Mouse (Mus musculus) heart, adult 2 months (tissue): Measurements from ENCODE around the gene Rit1. TPM values are rescaled to one million over a fixed set of nuclear protein-coding genes. Genes with fewer than 3 reads are reported as not detected.

Experiments
- DNase-seq, 2 experiments: peaks; one replicate each; pipeline ENCODE4 v3.0.0; 2021
- H3K27ac ChIP-seq: fragments of 200-600 bp; 2 replicates; pipeline ENCODE4 v1.8.1; 2022
- H3K27me3 ChIP-seq: fragments of 200-500 bp; 2 replicates; pipeline ENCODE4 v1.6.1; 2012; ENCODE audit warnings: mild to moderate bottlenecking, low read length, inconsistent platforms, mixed read lengths; ENCODE audit not compliant: control insufficient read depth, insufficient read depth
- H3K36me3 ChIP-seq: fragments of 200-500 bp; 2 replicates; pipeline ENCODE4 v1.6.1; 2012; ENCODE audit warnings: low read length, inconsistent platforms; ENCODE audit not compliant: control insufficient read depth, insufficient read depth
- H3K4me1 ChIP-seq: fragments of 200-500 bp; 2 replicates; pipeline ENCODE4 v1.6.1; 2011; ENCODE audit warnings: low read length; ENCODE audit not compliant: control insufficient read depth, insufficient read depth
- H3K4me3 ChIP-seq: fragments of 200-600 bp; 2 replicates; pipeline ENCODE4 v1.8.1; 2022
- H3K79me2 ChIP-seq: fragments of 200-500 bp; replicated peaks from 2 replicates; pipeline ENCODE4 v1.6.1; 2012; ENCODE audit warnings: mild to moderate bottlenecking, inconsistent platforms, low read length, moderate library complexity, mixed read lengths; ENCODE audit not compliant: control insufficient read depth, insufficient read depth
- H3K9ac ChIP-seq: fragments of 200-500 bp; 2 replicates; pipeline ENCODE4 v1.6.1; 2012; ENCODE audit warnings: low read depth, mild to moderate bottlenecking, control low read depth, inconsistent platforms, low read length, mixed read lengths
- CTCF ChIP-seq: fragments of 200-600 bp; IDR thresholded peaks from 2 replicates; pipeline ENCODE4 v1.8.1; 2022; ENCODE audit warnings: antibody characterized with exemption, mild to moderate bottlenecking, moderate library complexity
- EP300 ChIP-seq: fragments of 200-500 bp; IDR thresholded peaks from 2 replicates; pipeline ENCODE4 v1.6.1; 2011; ENCODE audit warnings: low read depth, low read length, control low read depth; ENCODE audit not compliant: insufficient read depth
- POLR2A ChIP-seq: fragments of 200-500 bp; IDR thresholded peaks from 2 replicates; pipeline ENCODE4 v1.6.1; 2011; ENCODE audit warnings: mild to moderate bottlenecking, low read depth, low read length, control low read depth; ENCODE audit not compliant: insufficient read depth
- WGBS: fragments of 180-500 bp; shearing (Covaris S2); methylation state at CpG from one replicate; pipeline ENCODE4 v1.1.7; 2018; 5-methylcytosine and 5-hydroxymethylcytosine counted together
- intact Hi-C: fragments of 180-260 bp; cut with DNase I; formaldehyde crosslinking; loops from one replicate; pipeline ENCODE4 v1.15.1; 2025
- polyA plus RNA-seq: library from polyadenylated mRNA; depleted of rRNA; stranded (reverse); fragments of >200 nt; gene quantifications from 2 replicates; pipeline ENCODE4 v1.2.3, GENCODE M21; 2012
- total RNA-seq, 2 experiments: library from RNA; stranded (reverse); gene quantifications; 2 replicates each; pipeline ENCODE4 v1.2.3; 2021

The Rit1 gene
- total and polyA plus RNA-seq, 3 experiments, result 57.0 to 98.3 (median 66.6) TPM

DNA sequence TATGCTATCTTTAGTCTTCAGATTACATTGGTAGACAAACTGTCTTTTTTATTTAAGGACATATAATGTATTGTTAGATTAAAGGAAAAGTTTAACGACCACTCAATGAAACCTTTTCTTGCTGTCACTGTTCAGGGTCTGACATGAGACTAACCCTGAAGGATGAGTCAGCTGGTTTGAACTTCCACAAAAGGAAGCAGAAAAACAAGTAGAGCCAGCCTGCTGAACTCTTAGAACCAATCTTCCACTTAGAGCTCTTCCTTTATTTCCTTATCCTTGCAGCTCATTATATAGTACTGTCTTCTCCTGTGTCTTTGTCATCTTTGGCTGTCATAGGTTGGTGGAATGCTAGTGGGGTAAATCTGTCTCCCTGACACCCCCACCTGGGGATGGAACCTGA is 1.2 kb downstream of the Rit1 start:
- 2% methylated on average over 1 of the region's 1 CpGs for WGBS
- no peaks in the 10 kb centered on the region for H3K27me3 ChIP-seq
- peaks cover 26% of the 10 kb centered on the region for H3K36me3 ChIP-seq
- H3K4me3 ChIP-seq, result peak overlapping the region; percentile 71
- intact Hi-C loops, result no loop called here
- no peak for DNase-seq
- TF ChIP-seq EP300 (no peak), CTCF (no peak), POLR2A (no peak)
- peaks cover 12% of the 10 kb centered on the region for H3K4me1 ChIP-seq
- H3K9ac ChIP-seq, result peak overlapping the region; percentile 58
- peak overlapping the region; percentile 96 for H3K27ac ChIP-seq
- H3K79me2 ChIP-seq, result peaks cover 4% of the 10 kb centered on the region

DNA sequence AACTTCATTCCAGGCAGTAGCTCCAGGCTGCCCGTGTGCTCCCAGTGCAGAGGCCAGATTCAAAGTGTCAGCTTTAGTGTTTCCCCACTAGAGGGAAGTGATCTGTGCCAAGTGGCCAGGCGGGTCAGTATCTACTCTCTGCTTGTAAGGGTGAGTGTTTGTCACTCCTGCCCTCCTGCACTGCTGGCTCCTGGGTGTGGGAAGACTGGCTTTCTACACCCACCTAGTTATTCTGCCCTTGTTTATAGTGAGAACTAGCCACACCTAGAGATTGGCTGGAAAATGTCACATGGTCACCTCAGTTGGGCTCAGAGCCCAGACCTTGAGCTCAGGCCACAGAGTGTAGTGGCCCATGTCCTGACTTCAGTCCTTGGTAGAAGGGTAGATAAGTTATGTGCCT is 2.5 kb downstream of the Rit1 start:
- Histone ChIP-seq H3K4me3 (no peak overlapping the region; the same call in 1 of the 2 replicates), H3K9ac (no peak overlapping the region), H3K36me3 (peaks cover 27% of the 10 kb centered on the region), H3K79me2 (peaks cover 4% of the 10 kb centered on the region), H3K27ac (peak overlapping the region; percentile 96), H3K27me3 (no peaks in the 10 kb centered on the region), H3K4me1 (peaks cover 12% of the 10 kb centered on the region)
- DNase-seq, result peak; percentile 62 to 80
- WGBS, result 4% methylated on average over 2 of the region's 2 CpGs
- TF ChIP-seq EP300, result peak; percentile 87; the same call in 1 of the 2 replicates
- TF ChIP-seq CTCF, result peak; percentile 61
- TF ChIP-seq POLR2A, result peak; percentile 75
- intact Hi-C loops, result no loop called here

DNA sequence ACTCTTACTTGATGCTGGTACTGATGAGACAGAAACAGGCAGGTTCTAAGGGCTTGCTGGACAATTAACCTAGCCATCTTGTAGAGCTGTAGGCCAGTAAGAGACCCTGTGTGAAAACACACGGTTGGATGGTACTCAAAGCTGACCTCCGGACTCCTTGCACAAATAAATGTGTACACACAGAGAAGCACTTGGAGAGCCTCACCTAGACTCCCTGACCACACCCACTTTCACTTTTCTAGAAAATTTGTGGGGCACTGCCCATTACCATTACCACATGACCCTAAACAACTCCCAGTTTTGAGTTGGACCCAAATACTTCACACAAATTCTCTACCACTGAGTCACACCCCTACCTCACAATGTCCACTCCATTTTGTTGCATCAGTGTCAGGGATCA is 19.9 kb downstream of the Rit1 start:
- intact Hi-C loops, result loop anchor here (5.0 kb wide), 1 partner anchor 59 kb away; no protein-coding TSS in a partner anchor
- H3K79me2 ChIP-seq, result no peaks in the 10 kb centered on the region
- H3K4me1 ChIP-seq, result no peaks in the 10 kb centered on the region
- DNase-seq, result no peak
- no peak overlapping the region for H3K4me3 ChIP-seq
- no peak overlapping the region for H3K27ac ChIP-seq
- H3K36me3 ChIP-seq, result no peaks in the 10 kb centered on the region
- 92% methylated on average over 2 of the region's 2 CpGs for whole genome bisulfite sequencing
- H3K9ac ChIP-seq, result no peak overlapping the region
- TF ChIP-seq CTCF (no peak), POLR2A (no peak), EP300 (no peak)
- H3K27me3 ChIP-seq, result no peaks in the 10 kb centered on the region

DNA sequence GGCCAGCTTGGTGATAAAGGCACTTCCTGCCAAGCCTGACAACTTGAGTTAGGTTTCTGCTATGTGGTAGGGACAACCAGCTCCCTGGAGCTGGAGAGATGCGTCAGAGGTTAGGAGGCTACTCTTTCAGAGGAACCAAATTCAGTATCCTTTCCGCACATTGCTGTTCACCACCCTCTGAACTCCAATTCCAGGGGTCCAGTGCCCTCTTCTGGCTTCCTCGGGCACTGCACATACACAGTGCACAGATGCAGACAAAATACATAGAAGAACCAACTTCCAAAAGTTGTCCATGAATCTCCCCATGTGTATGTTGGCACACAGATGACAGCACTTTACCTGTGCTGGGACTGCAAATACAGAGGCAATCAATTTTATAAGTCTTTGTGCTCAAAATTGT is 22.0 kb downstream of the Rit1 start:
- Histone ChIP-seq H3K36me3 (no peaks in the 10 kb centered on the region), H3K4me1 (no peaks in the 10 kb centered on the region), H3K4me3 (no peak overlapping the region), H3K9ac (no peak overlapping the region), H3K27me3 (no peaks in the 10 kb centered on the region), H3K27ac (no peak overlapping the region), H3K79me2 (no peaks in the 10 kb centered on the region)
- intact Hi-C loops, result loop anchor here (2.0 to 5.0 kb wide), 3 partner anchors 52 to 146 kb away; no protein-coding TSS in a partner anchor
- WGBS, result 26% methylated on average over 3 of the region's 3 CpGs
- DNase-seq, result peak; percentile 67 to 83
- TF ChIP-seq EP300 (peak; percentile 78), POLR2A (no peak), CTCF (peak; percentile 96)

DNA sequence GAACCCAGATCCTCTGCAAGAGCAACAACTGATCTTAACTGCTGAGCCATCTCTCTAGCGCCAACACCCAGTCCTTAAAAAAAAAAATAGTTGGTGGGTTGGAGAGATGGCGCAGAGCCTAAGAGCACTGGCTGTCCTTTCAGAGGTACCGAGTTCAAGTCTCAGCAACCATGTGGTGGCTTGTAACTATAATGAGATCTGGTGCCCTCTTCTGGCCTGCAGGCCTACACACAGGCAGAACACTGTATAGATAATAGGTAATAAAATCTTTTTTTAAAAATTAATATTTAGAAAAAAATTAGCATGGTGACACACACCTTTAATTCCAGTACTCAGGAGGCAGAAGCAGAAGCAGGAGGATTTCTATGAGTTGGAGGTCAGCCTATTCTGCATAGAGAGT is 23.5 kb downstream of the Rit1 start:
- intact Hi-C loops, result no loop called here
- no peak overlapping the region for H3K9ac ChIP-seq
- H3K27ac ChIP-seq, result no peak overlapping the region
- H3K36me3 ChIP-seq, result no peaks in the 10 kb centered on the region
- no peaks in the 10 kb centered on the region for H3K4me1 ChIP-seq
- 90% methylated on average over 3 of the region's 3 CpGs for WGBS
- H3K27me3 ChIP-seq, result no peaks in the 10 kb centered on the region
- TF ChIP-seq POLR2A, result no peak
- TF ChIP-seq CTCF, result peak; percentile 55
- no peaks in the 10 kb centered on the region for H3K79me2 ChIP-seq
- DNase-seq, result no peak
- no peak overlapping the region for H3K4me3 ChIP-seq

DNA sequence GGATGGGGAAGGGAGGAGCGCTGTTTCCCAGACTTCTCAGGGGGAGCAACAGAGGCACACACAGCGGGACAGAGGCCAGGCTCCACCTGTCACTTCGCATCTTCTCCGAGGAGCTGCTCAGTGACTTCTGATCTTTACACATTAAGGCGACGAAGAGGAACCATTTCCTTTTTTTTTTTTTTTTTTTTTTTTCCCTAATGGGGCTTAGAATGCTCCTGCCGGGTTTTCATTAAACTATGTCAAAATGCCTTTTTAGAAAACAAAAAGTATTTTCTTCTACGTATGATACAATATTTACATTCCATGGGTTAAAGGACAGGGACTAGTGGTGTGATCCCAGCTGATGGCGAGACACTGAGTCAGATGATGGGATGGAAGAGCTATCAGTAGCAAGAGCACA is 28.9 kb downstream of the Rit1 start:
- no peaks in the 10 kb centered on the region for H3K27me3 ChIP-seq
- no peak overlapping the region for H3K27ac ChIP-seq
- DNase-seq, result no peak
- H3K4me1 ChIP-seq, result no peaks in the 10 kb centered on the region
- WGBS, result 88% methylated on average over 9 of the region's 9 CpGs
- no peak overlapping the region for H3K4me3 ChIP-seq
- no peaks in the 10 kb centered on the region for H3K79me2 ChIP-seq
- intact Hi-C loops, result no loop called here
- TF ChIP-seq POLR2A, result no peak
- TF ChIP-seq CTCF, result no peak
- TF ChIP-seq EP300, result no peak
- H3K9ac ChIP-seq, result no peak overlapping the region
- no peaks in the 10 kb centered on the region for H3K36me3 ChIP-seq
